Comparison of ENCODE assay signal across 18 mouse cellular contexts in genomic region chr17:35532901-35533300, GRCm38 (mm10). TPM values are rescaled to one million over a fixed set of nuclear protein-coding genes. Genes with fewer than 3 reads are reported as not detected.
DNase-seq lines count a peak whose midpoint lies in the region; ATAC-seq lines count a peak whose summit lies in the region.
"Had no signal": no experiment of that assay in that cellular context is flagged by ENCODE, and none has a peak within 500 bp of the region (broad histone marks: within the 10 kb centered on the region; RNA-seq: fewer than 3 reads in every experiment).

Gene Psors1c2 (plus strand): TSS chr17:35533201.

- no peak for ATAC-seq in embryonic facial prominence, embryonic 13.5 days (ENCODE audit: insufficient number of reproducible peaks, insufficient read depth, low FRiP score, low TSS enrichment, low read depth)
- ATAC-seq in limb, embryonic 12.5 days (ENCODE audit: insufficient number of reproducible peaks, insufficient read depth, low FRiP score, low TSS enrichment, low read depth) = peak; percentile 17; the same call in 1 of the 2 replicates
- ATAC-seq: CD4-positive, CD25-positive, alpha-beta regulatory T cell, adult 4 months; forebrain, embryonic 13.5 days had no signal

- H3K9ac ChIP-seq in embryonic facial prominence, embryonic 13.5 days = peak within 1 kb of the TSS; percentile 16; the same call in 1 of the 2 replicates
- H3K9ac ChIP-seq in limb, embryonic 12.5 days (replicated peaks) = no peak within 1 kb of the TSS
- H3K9ac ChIP-seq: forebrain, embryonic 13.5 days; heart, embryonic 13.5 days; hindbrain, embryonic 15.5 days had no signal

- peaks cover 8% of the 10 kb centered on the region for H3K4me1 ChIP-seq in embryonic facial prominence, embryonic 13.5 days
- H3K4me1 ChIP-seq in embryonic facial prominence, embryonic 10.5 days = peaks cover 19% of the 10 kb centered on the region
- peaks cover 6% of the 10 kb centered on the region for H3K4me1 ChIP-seq in limb, embryonic 12.5 days (replicated peaks)
- H3K4me1 ChIP-seq in limb, embryonic 10.5 days = peaks cover 9% of the 10 kb centered on the region
- H3K4me1 ChIP-seq: forebrain, embryonic 13.5 days had no signal

- 40% methylated on average over 7 of the region's 7 CpGs for WGBS in embryonic facial prominence, embryonic 13.5 days
- 42% methylated on average over 7 of the region's 7 CpGs for WGBS in embryonic facial prominence, embryonic 10.5 days
- WGBS in limb, embryonic 12.5 days = 24% methylated on average over 7 of the region's 7 CpGs
- WGBS in limb, embryonic 10.5 days = 21% methylated on average over 7 of the region's 7 CpGs

- no peaks in the 10 kb centered on the region for H3K9me3 ChIP-seq in embryonic facial prominence, embryonic 13.5 days
- H3K9me3 ChIP-seq in embryonic facial prominence, embryonic 10.5 days = no peaks in the 10 kb centered on the region
- H3K9me3 ChIP-seq in limb, embryonic 12.5 days = no peaks in the 10 kb centered on the region
- H3K9me3 ChIP-seq in limb, embryonic 10.5 days (replicated peaks) = no peaks in the 10 kb centered on the region
- H3K9me3 ChIP-seq: forebrain, embryonic 13.5 days; heart, embryonic 13.5 days; hindbrain, embryonic 15.5 days had no signal

- H3K4me2 ChIP-seq in embryonic facial prominence, embryonic 13.5 days = no peak within 1 kb of the TSS
- no peak within 1 kb of the TSS for H3K4me2 ChIP-seq in limb, embryonic 12.5 days
- H3K4me2 ChIP-seq: forebrain, embryonic 13.5 days; heart, embryonic 13.5 days; hindbrain, embryonic 15.5 days had no signal

- no peak for DNase-seq in embryonic facial prominence, embryonic 10.5 days (ENCODE audit: low spot score)
- no peak for DNase-seq in limb, embryonic 10.5 days (ENCODE audit: low spot score)
- no peak for DNase-seq in thymus, postnatal 0 days (ENCODE audit: low spot score)
- no peak for DNase-seq in thymus, postnatal 4 days
- DNase-seq in spleen, postnatal 36 days (ENCODE audit: low spot score in 2 of 2) = no peak
- DNase-seq: adrenal gland, adult 8-10 months; adrenal gland, postnatal 36 days; B cell, adult 2 months; cerebellum, adult 2 months; gastrocnemius, postnatal 36 days; heart, adult 11 months; heart, postnatal 36 days had no signal

- no peak within 1 kb of the TSS for H3K27ac ChIP-seq in embryonic facial prominence, embryonic 13.5 days
- no peak within 1 kb of the TSS for H3K27ac ChIP-seq in embryonic facial prominence, embryonic 10.5 days (replicated peaks)
- no peak within 1 kb of the TSS for H3K27ac ChIP-seq in limb, embryonic 12.5 days
- no peak within 1 kb of the TSS for H3K27ac ChIP-seq in limb, embryonic 10.5 days
- H3K27ac ChIP-seq: forebrain, embryonic 13.5 days; heart, embryonic 13.5 days; hindbrain, embryonic 15.5 days had no signal

- no peaks in the 10 kb centered on the region for H3K27me3 ChIP-seq in embryonic facial prominence, embryonic 13.5 days
- H3K27me3 ChIP-seq in embryonic facial prominence, embryonic 10.5 days (replicated peaks; ENCODE audit: low read depth, poor library complexity, severe bottlenecking) = no peaks in the 10 kb centered on the region
- peaks cover 6% of the 10 kb centered on the region; the same call in 1 of the 2 replicates for H3K27me3 ChIP-seq in limb, embryonic 12.5 days
- H3K27me3 ChIP-seq in limb, embryonic 10.5 days (ENCODE audit: low read depth, poor library complexity, severe bottlenecking) = no peaks in the 10 kb centered on the region
- H3K27me3 ChIP-seq: forebrain, embryonic 13.5 days; hindbrain, embryonic 15.5 days had no signal

- H3K36me3 ChIP-seq in embryonic facial prominence, embryonic 13.5 days = peaks cover 30% of the 10 kb centered on the region
- peaks cover 31% of the 10 kb centered on the region for H3K36me3 ChIP-seq in embryonic facial prominence, embryonic 10.5 days (replicated peaks)
- peaks cover 33% of the 10 kb centered on the region for H3K36me3 ChIP-seq in limb, embryonic 12.5 days
- H3K36me3 ChIP-seq in limb, embryonic 10.5 days = peaks cover 30% of the 10 kb centered on the region
- H3K36me3 ChIP-seq: hindbrain, embryonic 15.5 days had no signal

- H3K4me3 ChIP-seq in embryonic facial prominence, embryonic 13.5 days = no peak within 1 kb of the TSS
- no peak within 1 kb of the TSS for H3K4me3 ChIP-seq in embryonic facial prominence, embryonic 10.5 days
- no peak within 1 kb of the TSS for H3K4me3 ChIP-seq in limb, embryonic 12.5 days (replicated peaks)
- no peak within 1 kb of the TSS for H3K4me3 ChIP-seq in limb, embryonic 10.5 days
- H3K4me3 ChIP-seq: forebrain, embryonic 13.5 days; heart, embryonic 13.5 days; hindbrain, embryonic 15.5 days had no signal

RNA-seq across cellular contexts. Expression of gene Psors1c2, which starts in this region (rescaled TPM):
- polyA plus RNA-seq in embryonic facial prominence, embryonic 13.5 days (2015; fragmentation: Nextera tagmentation; extraction: Ambion mirVana) = 1.5 and 1.9 TPM in 2 replicates
- polyA plus RNA-seq in embryonic facial prominence, embryonic 10.5 days (2016; fragmentation: Nextera tagmentation; extraction: Ambion mirVana) = 1.6 and 1.9 TPM in 2 replicates
- polyA plus RNA-seq in limb, embryonic 12.5 days (2016; fragmentation: Nextera tagmentation; extraction: Ambion mirVana) = 0.96 and 1.3 TPM in 2 replicates
- polyA plus RNA-seq in limb, embryonic 10.5 days (2016; fragmentation: Nextera tagmentation; extraction: Ambion mirVana) = 1.4 TPM in 2 replicates
- polyA plus RNA-seq in thymus, postnatal 0 days (2015; fragmentation: Nextera tagmentation; extraction: Ambion mirVana) = 10.2 and 12.7 TPM in 2 replicates
- polyA plus RNA-seq: cerebellum, adult 2 months had no signal
